Mouse (Mus musculus): Measurements from ENCODE around the gene Gale.

- no peak for TF ChIP-seq GATA1 (IDR thresholded peaks at IDR 0.05; ENCODE audit: borderline replicate concordance, low read length)
- TF ChIP-seq FLI1 (IDR thresholded peaks at IDR 0.05; ENCODE audit: low read length) = no peak
These were observed 33.7 kb upstream of the Gale start for GRCm38 (mm10) chr4:135929828-135930227.

Measured in megakaryocyte, embryonic 14.5 days (primary cell).